Mouse (Mus musculus) cerebellum, adult 2 months (tissue): ENCODE results near the gene Pid1.

Source experiments
- CTCF ChIP-seq: fragments of 200-500 bp; IDR thresholded peaks from 2 replicates; pipeline ENCODE4 v1.5.1; 2011; ENCODE audit warnings: low read depth, mild to moderate bottlenecking, control low read depth, low read length, moderate library complexity, borderline replicate concordance; ENCODE audit not compliant: insufficient read depth
- POLR2A ChIP-seq: fragments of 200-500 bp; IDR thresholded peaks from 2 replicates; pipeline ENCODE4 v1.6.1; 2011; ENCODE audit warnings: low read length, control low read depth, borderline replicate concordance; ENCODE audit not compliant: insufficient read depth

DNA sequence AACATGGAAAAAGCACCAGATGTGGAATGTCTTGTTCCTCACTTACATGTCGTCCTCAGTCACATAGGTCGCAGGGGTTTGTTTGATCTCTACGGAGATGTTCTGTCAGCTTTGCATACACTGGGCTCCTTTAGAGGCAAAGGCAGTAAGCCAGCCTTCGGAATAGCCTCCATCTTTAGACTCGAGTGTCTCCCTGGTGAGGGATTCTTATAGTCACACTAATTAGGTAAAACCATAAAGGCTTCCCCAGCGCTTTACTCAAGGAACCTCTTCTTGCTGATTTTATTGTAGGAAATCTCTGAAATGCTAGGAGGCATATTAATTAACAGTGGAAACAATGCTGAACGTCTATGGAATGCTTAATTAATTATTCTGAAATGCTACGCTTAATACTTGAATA, 284.4 kb downstream of the Pid1 start:
- no peak for TF ChIP-seq CTCF
- no peak for TF ChIP-seq POLR2A
